Comparison of ENCODE assay signal across 17 mouse cellular contexts in the genomic region with DNA sequence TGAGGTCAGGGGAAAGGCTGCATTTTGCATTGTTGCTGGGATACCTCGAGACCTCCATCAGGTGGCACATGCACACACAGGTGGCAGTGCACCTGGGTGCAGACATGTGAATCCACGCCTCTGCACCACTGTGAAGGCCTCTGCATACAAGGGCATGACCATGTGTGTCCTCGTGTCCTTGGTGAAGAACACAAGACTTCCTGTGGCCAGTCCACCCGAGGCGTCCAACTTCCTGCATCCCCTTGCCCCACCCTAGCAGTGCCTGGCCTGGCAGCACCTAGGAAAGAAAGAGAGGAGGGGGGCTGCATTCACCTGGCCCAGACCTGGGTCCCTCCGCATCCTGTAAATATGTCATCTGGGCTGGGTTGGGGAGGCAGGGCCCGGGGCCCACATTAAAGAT. TPM values are rescaled to one million over a fixed set of nuclear protein-coding genes. Genes with fewer than 3 reads are reported as not detected.
A peak's percentile ranks its signal among the peaks of the same experiment; 100 is the strongest.
DNase-seq lines count a peak whose midpoint lies in the region; ATAC-seq lines count a peak whose summit lies in the region.
"Had no signal": no experiment of that assay in that cellular context is flagged by ENCODE, and none has a peak within 500 bp of the region (broad histone marks: within the 10 kb centered on the region; RNA-seq: fewer than 3 reads in every experiment).

No protein-coding gene starts in this region.

- 69% methylated on average over 7 of the region's 7 CpGs for WGBS in heart, embryonic 10.5 days
- 59% methylated on average over 7 of the region's 7 CpGs for WGBS in kidney, embryonic 16.5 days
- 76% methylated on average over 7 of the region's 7 CpGs for WGBS in forebrain, embryonic 15.5 days

- H3K27ac ChIP-seq in heart, embryonic 10.5 days = peak overlapping the region; percentile 85
- H3K27ac ChIP-seq in kidney, embryonic 16.5 days (ENCODE audit: low read length) = no peak overlapping the region
- H3K27ac ChIP-seq in forebrain, embryonic 15.5 days (replicated peaks) = no peak overlapping the region
- H3K27ac ChIP-seq: neural tube, embryonic 13.5 days had no signal

- H3K9ac ChIP-seq in kidney, embryonic 16.5 days (replicated peaks; ENCODE audit: low read length) = peak overlapping the region; percentile 2; the same call in 1 of the 2 replicates
- H3K9ac ChIP-seq in forebrain, embryonic 15.5 days (replicated peaks) = no peak overlapping the region
- H3K9ac ChIP-seq: forebrain, postnatal 0 days; limb, embryonic 12.5 days; neural tube, embryonic 13.5 days had no signal

- peaks cover 80% of the 10 kb centered on the region for H3K4me1 ChIP-seq in heart, embryonic 10.5 days
- peaks cover 23% of the 10 kb centered on the region for H3K4me1 ChIP-seq in kidney, embryonic 16.5 days (ENCODE audit: insufficient read depth, low read length)
- H3K4me1 ChIP-seq in forebrain, embryonic 15.5 days = peaks cover 23% of the 10 kb centered on the region

- no peak overlapping the region for H3K4me2 ChIP-seq in kidney, embryonic 16.5 days (replicated peaks; ENCODE audit: low read depth, low read length)
- no peak overlapping the region for H3K4me2 ChIP-seq in forebrain, embryonic 15.5 days (replicated peaks)
- H3K4me2 ChIP-seq: limb, embryonic 12.5 days; neural tube, embryonic 13.5 days had no signal

- DNase-seq in heart, embryonic 10.5 days (ENCODE audit: low spot score) = no peak
- DNase-seq in heart, postnatal 36 days = no peak
- no peak for DNase-seq in kidney, postnatal 25 days
- peak; percentile 18 for DNase-seq in 416B (ENCODE audit: low read depth)
- DNase-seq in cerebellum, postnatal 25 days = peak; percentile 45 to 49
- no peak for DNase-seq in layer of hippocampus, postnatal 14 days (ENCODE audit: low spot score in 2 of 2)
- DNase-seq: forebrain, postnatal 0 days; gastrocnemius, postnatal 25 days; retina, postnatal 1 day had no signal

- peaks cover 13% of the 10 kb centered on the region; the same call in 1 of the 2 replicates for H3K27me3 ChIP-seq in heart, embryonic 10.5 days (ENCODE audit: insufficient read depth, poor library complexity, severe bottlenecking)
- H3K27me3 ChIP-seq in kidney, embryonic 16.5 days (ENCODE audit: insufficient read depth, low read length) = no peaks in the 10 kb centered on the region
- no peaks in the 10 kb centered on the region for H3K27me3 ChIP-seq in forebrain, embryonic 15.5 days
- H3K27me3 ChIP-seq: neural tube, embryonic 13.5 days had no signal

- H3K4me3 ChIP-seq in heart, embryonic 10.5 days = no peak overlapping the region
- no peak overlapping the region for H3K4me3 ChIP-seq in kidney, embryonic 16.5 days (ENCODE audit: low read length)
- H3K4me3 ChIP-seq in forebrain, embryonic 15.5 days = no peak overlapping the region
- H3K4me3 ChIP-seq: limb, embryonic 12.5 days; neural tube, embryonic 13.5 days had no signal

- intact Hi-C loops in heart, postnatal 36 days (cut with DNase I) = loop anchor here (1.0 kb wide), 1 partner anchor 39 kb away; a partner anchor contains a TSS

- ATAC-seq in kidney, embryonic 16.5 days (ENCODE audit: low FRiP score, low TSS enrichment) = no peak
- no peak for ATAC-seq in forebrain, embryonic 15.5 days (replicated peaks)
- ATAC-seq: activated CD4-positive, CD25-positive, alpha-beta regulatory T cell, adult 4 months; forebrain, postnatal 0 days; midbrain, embryonic 16.5 days had no signal

- H3K9me3 ChIP-seq in heart, embryonic 10.5 days = no peaks in the 10 kb centered on the region
- no peaks in the 10 kb centered on the region for H3K9me3 ChIP-seq in kidney, embryonic 16.5 days (ENCODE audit: low read length)
- no peaks in the 10 kb centered on the region for H3K9me3 ChIP-seq in forebrain, embryonic 15.5 days
- H3K9me3 ChIP-seq: limb, embryonic 12.5 days; neural tube, embryonic 13.5 days had no signal

- peaks cover 19% of the 10 kb centered on the region for H3K36me3 ChIP-seq in heart, embryonic 10.5 days
- H3K36me3 ChIP-seq in kidney, embryonic 16.5 days (ENCODE audit: insufficient read depth, low read length) = no peaks in the 10 kb centered on the region
- peaks cover 4% of the 10 kb centered on the region; the same call in 1 of the 2 replicates for H3K36me3 ChIP-seq in forebrain, embryonic 15.5 days

RNA-seq across cellular contexts. Expression of a gene that starts 18.6 kb away (rescaled TPM):
- 6.2 and 7.1 TPM in 2 replicates for polyA plus RNA-seq in heart, embryonic 10.5 days (2016; fragmentation: Nextera tagmentation; extraction: Ambion mirVana)
- 1 to 10 TPM; 4.1 to 6.2 TPM for total RNA-seq in heart, postnatal 36 days (2021)
- polyA plus RNA-seq in kidney, embryonic 16.5 days (2015; fragmentation: Nextera tagmentation; extraction: Ambion mirVana) = 8.7 and 8.8 TPM in 2 replicates
- polyA plus RNA-seq in forebrain, embryonic 15.5 days (2015; fragmentation: Nextera tagmentation; extraction: Ambion mirVana) = 22.1 and 25.6 TPM in 2 replicates
- total RNA-seq in layer of hippocampus, postnatal 14 days (2021) = 100 to 1,000 TPM; 186 to 207 TPM
- polyA plus RNA-seq: activated CD4-positive, CD25-positive, alpha-beta regulatory T cell, adult 4 months had no signal

RNA-seq across cellular contexts. Expression of a gene that starts 39.7 kb away (rescaled TPM):
- 57.0 and 81.1 TPM in 2 replicates for polyA plus RNA-seq in heart, embryonic 10.5 days (2016; fragmentation: Nextera tagmentation; extraction: Ambion mirVana)
- 10 to 100 TPM; 23.6 to 33.0 TPM for total RNA-seq in heart, postnatal 36 days (2021)
- 54.5 and 55.4 TPM in 2 replicates for polyA plus RNA-seq in kidney, embryonic 16.5 days (2015; fragmentation: Nextera tagmentation; extraction: Ambion mirVana)
- 54.4 and 55.0 TPM in 2 replicates for polyA plus RNA-seq in forebrain, embryonic 15.5 days (2015; fragmentation: Nextera tagmentation; extraction: Ambion mirVana)
- total RNA-seq in layer of hippocampus, postnatal 14 days (2021) = 10 to 100 TPM; 10.3 to 12.9 TPM

RNA-seq across cellular contexts. Expression of a gene that starts 55.8 kb away (rescaled TPM):
- polyA plus RNA-seq in heart, embryonic 10.5 days (2016; fragmentation: Nextera tagmentation; extraction: Ambion mirVana) = not detected in 2 replicates
- total RNA-seq in heart, postnatal 36 days (2021) = 10 to 100 TPM; 12.7 to 17.0 TPM
- polyA plus RNA-seq in kidney, embryonic 16.5 days (2015; fragmentation: Nextera tagmentation; extraction: Ambion mirVana) = 0.42 and 2.5 TPM in 2 replicates
- polyA plus RNA-seq in forebrain, embryonic 15.5 days (2015; fragmentation: Nextera tagmentation; extraction: Ambion mirVana) = 12.8 and 13.0 TPM in 2 replicates
- total RNA-seq in layer of hippocampus, postnatal 14 days (2021) = 1 to 10 TPM; 5.3 to 6.5 TPM
- polyA plus RNA-seq: activated CD4-positive, CD25-positive, alpha-beta regulatory T cell, adult 4 months; intestine, embryonic 14.5 days; limb, embryonic 12.5 days; liver, embryonic 16.5 days had no signal

Comparison
In these comparisons a context has a peak if more than half of its experiments do, and no peak if none do; other contexts are left out.
1. DNase-seq: peak in 416B (single experiment) and cerebellum, postnatal 25 days (2 of 2); none in heart, embryonic 10.5 days (single experiment), heart, postnatal 36 days (0 of 2), kidney, postnatal 25 days (0 of 2) and layer of hippocampus, postnatal 14 days (0 of 2).